Mouse (Mus musculus) thymus, adult 2 months (tissue): ENCODE results near the gene Cnnm3.

Source experiments
- CTCF ChIP-seq: fragments of 200-500 bp; IDR thresholded peaks from 2 replicates; pipeline ENCODE4 v1.5.1; 2012; ENCODE audit warnings: mild to moderate bottlenecking, control low read depth, low read length, moderate library complexity, borderline replicate concordance; ENCODE audit not compliant: control insufficient read depth, poor library complexity, insufficient read depth; ENCODE audit errors: extremely low read depth
- POLR2A ChIP-seq: fragments of 200-500 bp; IDR thresholded peaks from 2 replicates; pipeline ENCODE4 v1.6.1; 2012; ENCODE audit warnings: mild to moderate bottlenecking, low read length, control low read depth, moderate library complexity; ENCODE audit not compliant: control insufficient read depth, poor library complexity, insufficient read depth; ENCODE audit errors: extremely low read depth

- TF ChIP-seq POLR2A = no peak
- no peak for TF ChIP-seq CTCF
These were observed 6.6 kb downstream of the Cnnm3 start for GRCm38 (mm10) chr1:36518259-36518658.
